Mouse (Mus musculus) midbrain, embryonic 16.5 days (tissue): ENCODE data around the gene Creb3. TPM values are rescaled to one million over a fixed set of nuclear protein-coding genes. Genes with fewer than 3 reads are reported as not detected.
"Not testable (repeated sequence)": the region's sequence is repeated elsewhere in the genome, so short reads cannot be mapped to it uniquely, and the experiment has no call there.

ENCODE experiments used
- ATAC-seq: fragments of 200-750 bp; cut with Nextera tagmentation; 2 replicates; pipeline ENCODE4 v1.8.0; 2017; ENCODE audit warnings: moderate TSS enrichment
- H3K27ac ChIP-seq: fragments of 300-500 bp; sonication (generic); 2 replicates; pipeline ENCODE4 v1.5.1; 2014; ENCODE audit warnings: mild to moderate bottlenecking, low read length, mixed read lengths
- H3K27me3 ChIP-seq: fragments of 300-500 bp; sonication (generic); 2 replicates; pipeline ENCODE4 v1.6.1; 2014; ENCODE audit warnings: low read depth, low read length, mixed read lengths; ENCODE audit not compliant: control insufficient read depth, insufficient read depth
- H3K36me3 ChIP-seq: fragments of 300-500 bp; sonication (generic); 2 replicates; pipeline ENCODE4 v1.6.1; 2014; ENCODE audit warnings: mild to moderate bottlenecking, low read length, moderate library complexity, mixed read lengths; ENCODE audit not compliant: control insufficient read depth, insufficient read depth
- H3K4me1 ChIP-seq: fragments of 300-500 bp; sonication (generic); 2 replicates; pipeline ENCODE4 v1.6.1; 2014; ENCODE audit warnings: mild to moderate bottlenecking, low read length, mixed read lengths; ENCODE audit not compliant: control insufficient read depth, insufficient read depth
- H3K4me2 ChIP-seq: fragments of 300-500 bp; sonication (generic); 2 replicates; pipeline ENCODE4 v1.6.1; 2014; ENCODE audit warnings: mild to moderate bottlenecking, low read length, mixed read lengths
- H3K4me3 ChIP-seq: fragments of 300-500 bp; sonication (generic); 2 replicates; pipeline ENCODE4 v1.5.1; 2014; ENCODE audit warnings: low read depth, mild to moderate bottlenecking, low read length, moderate library complexity, mixed read lengths
- H3K9ac ChIP-seq: fragments of 300-500 bp; sonication (generic); 2 replicates; pipeline ENCODE4 v1.6.1; 2014; ENCODE audit warnings: low read depth, low read length, mixed read lengths
- H3K9me3 ChIP-seq: fragments of 300-500 bp; sonication (generic); replicated peaks from 2 replicates; pipeline ENCODE4 v1.6.1; 2014; ENCODE audit warnings: mild to moderate bottlenecking, low read length, mixed read lengths; ENCODE audit not compliant: control insufficient read depth, poor library complexity, severe bottlenecking
- WGBS: fragments of 180-500 bp; shearing (Covaris S2); extraction: QIAGEN DNeasy Blood & Tissue Kit; methylation state at CpG from one replicate; pipeline ENCODE4 v1.1.7; 2014; 5-methylcytosine and 5-hydroxymethylcytosine counted together
- polyA plus RNA-seq: library from polyadenylated mRNA; unstranded; fragments of >200 nt; fragmentation: Nextera tagmentation; extraction: Ambion mirVana; gene quantifications from 2 replicates; pipeline ENCODE4 v1.2.1, GENCODE M21; 2015

Gene Creb3
- polyA plus RNA-seq, 1 experiment from 2014 or later, result 83.4 TPM

GRCm38 (mm10) chr4:43549055-43549454 lies 13.1 kb upstream of the Creb3 start:
- Histone ChIP-seq H3K9ac (no peak overlapping the region), H3K27ac (no peak overlapping the region), H3K27me3 (no peaks in the 10 kb centered on the region), H3K4me1 (no peaks in the 10 kb centered on the region), H3K4me2 (no peak overlapping the region), H3K36me3 (peaks cover 83% of the 10 kb centered on the region), H3K9me3 (no peaks in the 10 kb centered on the region), H3K4me3 (no peak overlapping the region)
- WGBS, result 94% methylated on average over 12 of the region's 12 CpGs
- no peak for ATAC-seq

GRCm38 (mm10) chr4:43551854-43552253 lies 10.3 kb upstream of the Creb3 start:
- WGBS, result 92% methylated on average over 6 of the region's 6 CpGs
- not testable (repeated sequence) for ATAC-seq

GRCm38 (mm10) chr4:43552437-43552836 lies 9.7 kb upstream of the Creb3 start:
- 95% methylated on average over 5 of the region's 5 CpGs for WGBS
- H3K27me3 ChIP-seq, result no peaks in the 10 kb centered on the region
- no peak for ATAC-seq

More at GRCm38 (mm10) chr4:43551854-43552253, 10.3 kb upstream of the Creb3 start:
- not testable (repeated sequence) for H3K4me3 ChIP-seq, H3K4me1 ChIP-seq, H3K9me3 ChIP-seq, H3K4me2 ChIP-seq, H3K27ac ChIP-seq, H3K9ac ChIP-seq, H3K27me3 ChIP-seq
- H3K36me3 ChIP-seq, result peaks cover 73% of the 10 kb centered on the region

GRCm38 (mm10) chr4:43553891-43554290 lies 8.2 kb upstream of the Creb3 start:
- Histone ChIP-seq H3K9ac (no peak overlapping the region), H3K4me1 (peaks cover 10% of the 10 kb centered on the region), H3K4me2 (no peak overlapping the region), H3K27ac (no peak overlapping the region), H3K36me3 (peaks cover 54% of the 10 kb centered on the region), H3K27me3 (no peaks in the 10 kb centered on the region), H3K4me3 (no peak overlapping the region), H3K9me3 (no peaks in the 10 kb centered on the region)
- ATAC-seq, result no peak

More at GRCm38 (mm10) chr4:43552437-43552836, 9.7 kb upstream of the Creb3 start:
- Histone ChIP-seq H3K4me2 (no peak overlapping the region), H3K4me1 (no peaks in the 10 kb centered on the region), H3K36me3 (peaks cover 67% of the 10 kb centered on the region), H3K27ac (no peak overlapping the region), H3K9ac (no peak overlapping the region), H3K4me3 (no peak overlapping the region), H3K9me3 (no peaks in the 10 kb centered on the region)

- ATAC-seq, result no peak
- H3K27ac ChIP-seq, result no peak overlapping the region
- H3K9ac ChIP-seq, result no peak overlapping the region
- WGBS, result 93% methylated on average over 7 of the region's 7 CpGs
- H3K4me3 ChIP-seq, result no peak overlapping the region
- no peaks in the 10 kb centered on the region for H3K27me3 ChIP-seq
- no peak overlapping the region for H3K4me2 ChIP-seq
- H3K9me3 ChIP-seq, result no peaks in the 10 kb centered on the region
- H3K4me1 ChIP-seq, result peaks cover 26% of the 10 kb centered on the region
- peaks cover 37% of the 10 kb centered on the region for H3K36me3 ChIP-seq
These were observed 6.2 kb upstream of the Creb3 start for GRCm38 (mm10) chr4:43555926-43556325.

GRCm38 (mm10) chr4:43558028-43558630 lies 4.0 kb upstream of the Creb3 start:
- Histone ChIP-seq H3K36me3 (peaks cover 22% of the 10 kb centered on the region), H3K4me3 (no peak overlapping the region), H3K4me2 (no peak overlapping the region), H3K9me3 (no peaks in the 10 kb centered on the region), H3K27ac (no peak overlapping the region), H3K27me3 (no peaks in the 10 kb centered on the region), H3K9ac (no peak overlapping the region), H3K4me1 (peaks cover 33% of the 10 kb centered on the region)
- no peak for ATAC-seq
- 69% methylated on average over 5 of the region's 5 CpGs for WGBS

- H3K27ac ChIP-seq, result no peak overlapping the region
- H3K27me3 ChIP-seq, result no peaks in the 10 kb centered on the region
- peaks cover 40% of the 10 kb centered on the region for H3K4me1 ChIP-seq
- H3K36me3 ChIP-seq, result peaks cover 16% of the 10 kb centered on the region
- H3K4me3 ChIP-seq, result no peak overlapping the region
- no peaks in the 10 kb centered on the region for H3K9me3 ChIP-seq
- no peak for ATAC-seq
- 0 out of 2 replicates have a peak overlapping the region, but pooled peaks have one; percentile 35 for H3K9ac ChIP-seq
- no peak overlapping the region for H3K4me2 ChIP-seq
- WGBS, result 39% methylated on average over 13 of the region's 13 CpGs
These were observed 3.3 kb upstream of the Creb3 start for GRCm38 (mm10) chr4:43558631-43559356.

GRCm38 (mm10) chr4:43559519-43560242 lies 2.5 kb upstream of the Creb3 start:
- Histone ChIP-seq H3K9me3 (no peaks in the 10 kb centered on the region), H3K9ac (no peak overlapping the region; the same call in 1 of the 2 replicates), H3K27me3 (no peaks in the 10 kb centered on the region), H3K27ac (no peak overlapping the region), H3K4me1 (peaks cover 45% of the 10 kb centered on the region), H3K4me2 (peak overlapping the region; percentile 6; the same call in 1 of the 2 replicates), H3K4me3 (no peak overlapping the region), H3K36me3 (peaks cover 10% of the 10 kb centered on the region)
- ATAC-seq, result no peak
- WGBS, result 85% methylated on average over 13 of the region's 13 CpGs

- 51% methylated on average over 6 of the region's 6 CpGs for WGBS
- Histone ChIP-seq H3K27me3 (no peaks in the 10 kb centered on the region), H3K27ac (no peak overlapping the region), H3K4me3 (no peak overlapping the region), H3K9me3 (no peaks in the 10 kb centered on the region), H3K4me2 (peak overlapping the region; percentile 77; the same call in 1 of the 2 replicates), H3K9ac (no peak overlapping the region; the same call in 1 of the 2 replicates), H3K36me3 (peaks cover 7% of the 10 kb centered on the region), H3K4me1 (peaks cover 45% of the 10 kb centered on the region)
- ATAC-seq, result no peak
These were observed 1.9 kb upstream of the Creb3 start for GRCm38 (mm10) chr4:43560243-43560611.
